Mouse (Mus musculus) gastrocnemius, postnatal 36 days (tissue): Measurements from ENCODE around the gene Slc38a3. TPM values are rescaled to one million over a fixed set of nuclear protein-coding genes. Genes with fewer than 3 reads are reported as not detected.

ENCODE experiments used
- DNase-seq, 2 experiments: peaks; one replicate each; pipeline ENCODE4 v3.0.0; 2022
- intact Hi-C: fragments of 180-260 bp; cut with DNase I; formaldehyde crosslinking; loops from one replicate; pipeline ENCODE4 v1.15.1; 2025
- total RNA-seq, 2 experiments: library from RNA; stranded (reverse); gene quantifications; 2 replicates each; pipeline ENCODE4 v1.2.3; 2021

The Slc38a3 gene
- total RNA-seq, 2 experiments from 2014 or later = 60.6 to 81.6 TPM

DNA sequence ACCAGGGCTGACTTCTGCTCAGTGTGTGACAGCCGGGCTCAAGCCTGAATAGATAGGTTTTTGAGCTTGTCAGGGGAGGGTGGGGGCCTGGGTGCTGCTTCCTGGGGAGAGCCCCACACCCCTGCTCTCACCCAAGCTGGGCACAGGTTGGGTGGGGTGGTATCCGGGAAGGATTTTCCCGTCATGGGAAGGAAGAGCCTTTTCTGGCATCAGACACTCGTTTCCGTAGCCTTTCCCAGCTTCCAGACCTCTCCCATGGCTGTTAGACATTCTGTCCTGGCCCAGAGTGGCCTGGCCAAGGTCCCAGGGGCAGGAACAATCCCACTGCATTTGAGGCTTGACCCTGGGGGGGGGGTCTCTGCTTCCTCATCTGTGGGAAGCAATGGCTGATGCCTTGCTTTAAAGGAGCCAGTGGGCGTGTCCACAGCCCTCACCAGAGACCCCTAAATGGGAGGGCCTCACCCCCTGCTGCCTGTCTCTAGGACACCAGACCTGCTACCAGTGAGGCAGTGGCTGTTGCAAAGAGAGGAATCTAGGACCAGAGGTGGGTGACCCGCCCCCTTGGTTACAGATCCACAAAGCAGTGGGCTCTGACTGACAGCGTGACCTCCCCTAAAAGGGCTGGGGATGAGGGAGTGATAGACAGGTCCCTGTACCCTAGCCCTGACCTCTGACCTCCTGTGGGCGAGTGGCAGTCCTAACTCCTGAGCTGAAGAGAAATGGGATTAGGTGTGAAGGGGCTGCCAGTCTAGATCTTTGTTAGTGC, 27.7 kb upstream of the Slc38a3 start:
- intact Hi-C loops = no loop called here
- DNase-seq = no peak

DNA sequence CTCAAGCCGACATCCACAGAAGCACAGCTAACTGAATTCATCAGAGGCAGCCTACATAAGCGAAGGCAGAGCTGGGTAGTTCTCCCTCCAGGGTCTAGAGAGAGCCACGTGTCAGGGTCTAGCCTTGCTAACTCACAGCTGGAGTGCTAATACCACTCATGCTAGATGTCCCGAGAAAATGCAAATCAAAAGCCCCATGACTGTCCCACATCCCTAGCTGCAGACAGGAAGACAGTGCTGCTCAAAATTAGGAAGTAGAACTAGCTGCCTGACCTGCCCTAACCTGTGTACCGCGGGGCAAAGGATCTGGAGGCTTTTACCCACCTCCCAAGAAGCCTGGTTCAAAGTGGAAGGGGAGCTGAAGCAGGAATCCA, 26.8 kb upstream of the Slc38a3 start:
- DNase-seq = no peak
- intact Hi-C loops = no loop called here

DNA sequence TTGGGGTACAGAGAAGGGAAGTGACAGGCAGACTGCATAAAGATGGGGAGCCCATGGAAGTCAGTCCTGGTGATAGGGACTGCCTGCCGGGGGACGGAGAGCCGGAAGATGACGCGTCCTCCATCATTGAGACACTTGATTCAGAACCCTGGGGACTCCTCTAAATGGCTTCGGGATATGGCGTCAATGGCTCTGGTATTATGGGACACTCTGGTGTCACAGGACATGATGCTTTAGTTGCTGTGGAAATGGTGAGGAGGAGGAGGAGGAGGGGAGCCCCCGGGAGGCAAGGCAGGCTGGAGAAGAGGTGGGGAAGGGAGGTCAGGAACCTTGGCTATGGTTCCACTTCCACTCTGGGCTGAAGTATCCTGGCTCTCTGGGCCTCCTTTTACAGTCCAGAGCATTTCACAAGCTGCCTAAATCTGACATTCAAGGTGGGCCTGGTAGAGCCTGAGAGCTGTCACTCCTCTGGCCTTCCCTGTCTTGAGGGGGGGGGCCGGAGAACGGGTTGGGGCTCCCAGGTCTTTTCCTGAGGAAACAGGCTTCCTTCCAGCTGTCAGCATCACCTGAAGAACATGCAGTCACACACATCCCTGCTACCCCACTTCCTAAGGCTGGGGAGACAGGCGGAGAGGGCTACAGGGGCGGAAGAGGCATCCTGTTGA, 26.2 kb upstream of the Slc38a3 start:
- intact Hi-C loops = no loop called here
- no peak for DNase-seq

DNA sequence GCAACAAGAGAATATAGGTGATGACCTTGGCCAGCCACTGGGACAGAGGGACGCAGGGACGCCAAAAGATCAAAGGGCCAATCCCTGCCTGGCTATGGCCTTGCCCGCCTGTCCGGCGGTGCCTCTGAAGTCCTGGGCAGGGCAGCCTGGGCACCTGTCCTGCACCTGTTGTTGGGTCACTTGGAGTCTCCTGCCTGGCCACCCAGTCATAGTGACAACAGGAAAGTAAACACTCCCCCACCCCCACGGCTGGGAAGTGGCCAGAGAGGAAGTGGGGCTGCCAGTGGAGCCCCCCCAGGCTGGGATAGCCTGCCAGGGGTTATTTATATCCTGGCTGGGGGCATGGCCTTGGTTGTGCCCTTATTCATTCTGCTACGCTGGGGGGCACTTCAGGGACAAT, 25.3 kb upstream of the Slc38a3 start:
- intact Hi-C loops = no loop called here
- no peak for DNase-seq

DNA sequence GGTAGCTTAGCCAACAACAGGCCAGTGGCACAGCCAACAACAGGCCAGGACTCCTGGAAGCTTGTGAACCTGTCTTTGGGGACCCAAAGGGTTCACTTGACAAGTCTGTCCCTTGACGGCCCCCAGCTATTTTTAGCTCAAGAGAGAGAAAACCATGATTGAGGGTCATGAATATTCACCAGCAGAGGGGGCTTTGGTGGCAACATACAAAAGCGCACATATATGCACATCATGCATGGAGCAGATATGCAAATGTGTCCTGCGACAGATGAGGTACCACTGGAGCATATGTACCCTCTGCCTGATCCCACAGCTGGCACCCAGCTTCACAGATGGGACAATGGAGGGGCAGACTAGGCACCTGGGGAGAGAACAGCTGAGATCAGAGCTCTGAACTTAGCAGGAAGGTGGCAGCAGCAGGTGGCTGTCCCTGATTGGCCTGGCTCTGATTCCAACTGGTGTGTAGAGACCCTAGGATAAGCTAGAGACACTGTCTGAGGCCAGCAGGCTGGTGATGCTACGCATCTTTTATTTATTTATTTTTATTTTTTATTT, 24.2 kb upstream of the Slc38a3 start:
- intact Hi-C loops = no loop called here
- DNase-seq = no peak

DNA sequence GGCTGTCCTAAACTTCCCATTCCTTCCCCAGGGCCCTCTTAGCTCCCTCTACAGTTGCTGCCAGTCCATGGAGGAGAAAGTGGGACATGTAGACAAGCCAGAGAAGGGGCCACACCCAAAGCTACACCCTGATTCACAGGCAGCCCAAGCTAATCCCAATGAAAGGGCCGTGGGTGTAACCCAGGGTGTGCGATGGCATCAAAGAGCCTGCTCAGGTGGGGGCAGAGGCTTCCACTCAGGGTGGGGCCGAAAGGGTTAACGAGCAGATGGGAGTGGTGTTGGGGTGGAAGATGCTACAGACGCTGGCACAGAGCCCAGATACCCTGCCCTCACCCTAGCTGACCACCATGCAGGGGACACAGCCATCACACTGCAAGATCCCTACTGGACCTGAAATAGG, 23.5 kb upstream of the Slc38a3 start:
- intact Hi-C loops = no loop called here

DNA sequence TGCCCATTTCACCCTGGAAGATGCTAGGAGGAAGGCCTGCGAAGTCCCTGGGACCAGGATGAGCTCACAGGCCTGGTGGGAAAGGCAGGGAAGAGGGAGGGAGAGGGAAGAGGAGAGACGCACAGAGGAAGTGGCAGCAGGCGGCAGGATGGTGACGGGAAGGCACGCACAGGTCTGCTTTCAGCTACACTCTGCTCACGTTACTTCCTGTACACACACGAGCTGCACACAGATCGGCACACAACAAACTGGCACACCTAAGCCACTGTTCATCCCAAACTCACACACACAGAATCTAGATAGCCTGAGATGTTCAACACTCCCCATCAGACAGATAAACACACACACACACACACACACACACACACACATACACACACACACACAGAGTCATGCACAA, 21.1 kb upstream of the Slc38a3 start:
- intact Hi-C loops = no loop called here
- DNase-seq = no peak

More for the DNA sequence above, 23.5 kb upstream of the Slc38a3 start:
- DNase-seq = no peak

DNA sequence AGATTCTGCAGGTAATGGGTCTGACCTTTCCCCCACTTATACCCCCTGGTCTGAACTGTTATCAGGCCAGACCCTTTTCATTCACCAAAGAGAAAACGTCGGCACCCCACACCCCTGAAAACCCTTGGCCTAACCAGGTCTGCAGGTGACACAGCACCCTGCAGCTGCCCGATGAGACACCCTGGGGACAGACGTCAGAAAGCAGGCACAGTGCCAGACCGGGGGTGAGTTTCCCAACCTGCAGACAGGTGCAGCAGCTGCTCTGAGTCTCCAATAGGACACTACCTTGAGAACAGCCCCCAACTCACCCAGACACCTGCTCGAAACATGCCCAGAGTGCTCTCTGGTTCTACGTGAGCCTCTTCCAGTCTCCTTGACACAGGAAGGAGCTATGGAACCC, 19.6 kb upstream of the Slc38a3 start:
- intact Hi-C loops = no loop called here
- DNase-seq = no peak

DNA sequence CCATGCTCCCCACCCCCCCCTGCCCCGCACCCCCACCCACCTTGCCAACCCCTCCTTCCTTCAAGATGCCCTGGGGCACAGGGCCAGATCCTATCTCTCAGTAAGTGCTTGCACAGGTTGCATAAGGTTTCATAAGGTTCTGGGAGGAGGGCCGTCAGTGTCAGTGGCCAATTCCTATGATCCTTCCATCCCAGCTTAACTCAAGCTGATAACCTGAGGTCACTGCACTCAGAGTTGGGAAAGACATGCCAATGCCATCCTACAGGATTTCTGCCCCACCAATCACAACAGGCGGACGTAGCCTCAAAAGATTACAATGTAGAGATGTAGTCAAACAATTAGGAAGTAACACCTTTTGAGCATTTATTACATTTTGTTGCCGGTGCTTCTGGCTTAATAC, 19.1 kb upstream of the Slc38a3 start:
- intact Hi-C loops = no loop called here

DNA sequence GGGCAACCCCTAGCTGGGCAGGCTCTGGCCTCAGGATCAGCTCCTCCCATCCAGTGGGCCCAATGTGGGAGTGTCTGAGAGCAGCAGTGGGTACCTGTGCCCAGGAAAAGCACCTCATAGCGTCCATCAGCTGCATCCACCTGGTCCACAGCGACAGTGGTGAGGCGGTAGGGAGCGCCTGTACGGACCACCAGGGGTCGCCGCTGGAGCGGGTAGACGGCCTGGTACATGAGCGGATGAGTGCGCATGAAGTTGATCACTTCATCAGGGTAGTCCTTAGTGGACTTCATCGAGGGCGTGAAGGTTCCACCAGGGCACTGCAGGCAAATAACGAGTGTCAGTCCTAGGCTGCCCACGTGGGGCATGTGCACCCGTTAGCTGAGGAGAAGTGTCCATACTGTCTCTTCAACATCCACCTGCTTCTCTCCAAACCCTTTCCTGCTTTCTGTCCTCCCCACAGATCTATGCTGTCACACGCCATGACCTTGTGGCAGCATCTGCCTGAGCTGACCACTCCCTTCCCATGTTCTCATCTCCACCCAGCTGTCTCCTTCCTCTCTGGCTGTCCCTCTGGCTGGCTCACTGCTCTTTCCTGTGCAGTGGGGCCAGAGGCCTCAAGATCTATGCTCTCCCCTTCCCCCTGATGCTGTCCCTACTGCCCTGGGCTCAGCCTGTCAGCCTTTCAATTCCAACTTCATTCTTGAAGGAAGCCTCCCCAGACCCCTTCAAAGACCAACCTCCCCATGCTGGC, 16.1 kb upstream of the Slc38a3 start:
- intact Hi-C loops = no loop called here
- DNase-seq = peak; percentile 44 to 62

More for the DNA sequence above, 19.1 kb upstream of the Slc38a3 start:
- DNase-seq = no peak

DNA sequence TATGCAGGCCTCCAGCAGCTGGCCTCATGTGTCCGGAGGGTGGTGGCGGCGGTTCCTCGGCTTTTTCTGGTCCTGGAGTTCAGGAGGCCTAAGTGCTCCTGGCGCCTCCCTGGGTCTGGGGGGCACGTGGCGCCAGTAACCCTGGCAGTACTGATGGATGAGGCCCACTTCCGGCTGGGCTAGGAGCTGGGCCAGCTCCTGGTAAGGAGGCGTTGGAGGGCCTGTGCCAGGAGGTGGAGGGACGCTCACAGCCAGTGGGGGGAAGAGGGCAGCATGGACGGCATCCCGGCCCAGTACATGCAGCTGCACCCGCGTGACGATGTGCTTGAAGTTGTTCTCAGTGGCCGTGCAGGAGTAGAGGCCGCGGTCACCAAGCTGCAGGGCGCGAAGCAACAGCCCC, 13.1 kb upstream of the Slc38a3 start:
- DNase-seq = no peak
- intact Hi-C loops = no loop called here

DNA sequence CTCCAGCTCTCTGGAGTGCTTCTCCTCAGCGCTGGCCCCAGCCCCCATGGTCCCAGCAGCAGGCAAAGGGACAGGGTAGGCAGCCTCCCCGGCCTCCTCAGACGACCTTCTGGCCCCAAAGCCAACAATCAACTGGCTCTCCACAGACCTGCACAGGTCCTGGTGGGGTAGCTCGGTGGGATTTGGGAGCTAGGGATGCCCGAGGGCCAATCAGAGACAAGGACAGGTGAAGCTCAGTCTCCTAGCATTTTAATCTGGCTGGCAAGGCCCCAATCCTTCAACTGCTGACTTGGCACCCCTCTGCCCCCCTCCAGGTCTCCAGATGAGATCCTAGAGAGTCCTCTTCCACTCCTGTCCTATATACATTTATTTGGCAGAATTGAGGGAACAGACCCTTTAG, 10.2 kb upstream of the Slc38a3 start, which contains the start of gene Gnat1:
Gene Gnat1 (minus strand): TSS at position 212 of the 400 bp plus-strand sequence.
- intact Hi-C loops = no loop called here
- DNase-seq = no peak

DNA sequence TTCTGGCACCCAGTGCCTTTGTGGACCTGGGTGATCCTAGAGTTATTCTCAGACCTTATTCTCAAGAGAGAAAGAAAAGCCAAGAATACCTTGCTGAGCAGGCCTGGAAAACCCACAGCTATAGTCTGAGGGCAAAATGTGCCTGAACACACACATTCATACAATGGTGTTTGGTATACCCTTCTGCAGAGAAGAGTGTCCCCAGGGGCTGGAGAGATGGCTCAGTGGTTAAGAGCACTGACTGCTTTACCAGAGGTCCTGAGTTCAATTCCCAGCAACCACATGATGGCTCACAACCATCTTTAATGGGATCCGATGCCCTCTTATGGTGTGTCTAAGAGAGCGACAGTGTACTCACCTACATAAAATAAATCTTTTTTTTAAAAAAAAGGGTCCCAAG, 9.5 kb upstream of the Slc38a3 start:
- no peak for DNase-seq
- intact Hi-C loops = no loop called here

DNA sequence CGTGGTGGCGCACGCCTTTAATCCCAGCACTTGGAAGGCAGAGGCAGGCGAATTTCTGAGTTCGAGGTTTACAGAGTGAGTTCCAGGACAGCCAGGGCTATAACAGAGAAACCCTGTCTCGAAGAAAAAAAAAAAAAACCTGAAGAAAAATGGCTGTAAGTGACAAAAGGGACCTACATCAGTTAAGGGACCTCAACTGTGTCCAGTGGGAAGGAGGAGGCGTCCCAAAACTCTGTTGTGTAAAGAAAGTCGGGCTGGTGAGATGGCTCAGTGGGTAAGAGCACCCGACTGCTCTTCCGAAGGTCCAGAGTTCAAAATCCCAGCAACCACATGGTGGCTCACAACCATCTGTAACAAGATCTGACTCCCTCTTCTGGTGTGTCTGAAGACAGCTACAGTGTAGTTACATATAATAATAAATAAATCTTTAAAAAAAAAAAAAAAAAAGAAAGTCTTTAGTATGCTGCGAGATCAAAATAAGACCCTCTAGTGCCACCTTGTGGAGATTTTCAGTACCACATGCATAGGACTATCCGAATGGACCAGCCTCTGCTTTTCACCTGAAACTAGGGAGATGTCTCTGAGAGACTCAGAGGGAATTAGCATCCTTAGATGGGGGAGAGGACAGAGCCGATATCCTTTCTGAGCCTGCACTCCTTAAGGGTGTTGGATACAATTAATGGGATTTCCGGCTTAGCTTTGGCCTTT, 8.6 kb upstream of the Slc38a3 start:
- peak in 1 of 2 experiments; percentile 53 for DNase-seq
- intact Hi-C loops = loop anchor here (2.0 kb wide), 1 partner anchor 77 kb away; no protein-coding TSS in a partner anchor

DNA sequence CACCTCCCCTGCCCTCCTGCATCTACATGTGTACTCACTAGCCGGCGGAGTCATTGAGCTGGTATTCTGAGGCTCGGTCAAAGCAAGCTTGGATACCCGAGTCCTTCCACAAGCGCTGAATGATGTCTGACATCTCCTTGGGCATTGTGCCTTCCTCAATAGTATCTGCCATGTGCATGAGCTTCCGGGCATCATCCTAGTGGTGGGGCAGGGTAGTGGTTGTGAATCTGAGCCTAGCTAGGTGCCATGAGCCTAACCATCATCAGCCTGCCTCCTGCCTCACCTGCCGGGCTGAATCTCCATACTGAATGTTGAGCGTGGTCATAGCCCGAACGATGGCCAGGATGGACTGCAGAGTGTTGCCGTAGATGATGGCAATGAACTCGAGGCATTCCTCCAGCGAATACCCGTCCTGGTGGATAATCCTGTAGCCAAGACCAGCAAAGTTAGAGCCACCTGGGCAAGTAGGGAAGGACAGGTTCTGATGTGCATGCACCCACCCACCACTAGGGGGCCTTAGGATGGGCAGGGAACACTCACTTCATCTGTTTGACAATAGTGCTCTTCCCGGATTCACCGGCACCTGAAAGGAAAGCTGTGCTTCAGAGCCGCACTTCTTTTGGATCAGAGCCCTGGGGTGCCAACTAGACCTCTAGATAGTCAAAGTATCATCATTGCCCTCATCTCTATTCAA, 7.9 kb upstream of the Slc38a3 start:
- intact Hi-C loops = loop anchor here (2.0 kb wide), 1 partner anchor 76 kb away; no protein-coding TSS in a partner anchor

DNA sequence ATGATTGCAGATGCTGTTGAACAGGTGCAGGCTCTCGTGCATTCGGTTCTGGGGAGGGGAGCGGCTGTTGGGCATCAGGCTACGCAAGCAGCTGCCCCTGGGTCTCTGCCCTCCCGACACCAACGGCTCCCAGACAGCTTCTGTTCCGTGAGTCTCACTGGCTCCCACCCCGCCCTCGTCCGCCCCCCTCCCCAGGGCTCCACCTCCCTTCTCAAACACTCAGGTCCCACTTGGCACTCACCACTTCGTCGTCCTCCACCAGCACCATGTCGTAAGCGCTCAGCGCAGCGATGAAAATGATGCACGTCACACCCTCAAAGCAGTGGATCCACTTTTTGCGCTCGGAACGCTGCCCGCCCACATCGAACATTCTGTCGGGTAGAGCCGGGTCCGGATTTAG, 7.0 kb upstream of the Slc38a3 start:
- intact Hi-C loops = loop anchor here (2.0 kb wide), 1 partner anchor 76 kb away; no protein-coding TSS in a partner anchor
- DNase-seq = no peak

More for the DNA sequence above, 7.9 kb upstream of the Slc38a3 start:
- DNase-seq = no peak

DNA sequence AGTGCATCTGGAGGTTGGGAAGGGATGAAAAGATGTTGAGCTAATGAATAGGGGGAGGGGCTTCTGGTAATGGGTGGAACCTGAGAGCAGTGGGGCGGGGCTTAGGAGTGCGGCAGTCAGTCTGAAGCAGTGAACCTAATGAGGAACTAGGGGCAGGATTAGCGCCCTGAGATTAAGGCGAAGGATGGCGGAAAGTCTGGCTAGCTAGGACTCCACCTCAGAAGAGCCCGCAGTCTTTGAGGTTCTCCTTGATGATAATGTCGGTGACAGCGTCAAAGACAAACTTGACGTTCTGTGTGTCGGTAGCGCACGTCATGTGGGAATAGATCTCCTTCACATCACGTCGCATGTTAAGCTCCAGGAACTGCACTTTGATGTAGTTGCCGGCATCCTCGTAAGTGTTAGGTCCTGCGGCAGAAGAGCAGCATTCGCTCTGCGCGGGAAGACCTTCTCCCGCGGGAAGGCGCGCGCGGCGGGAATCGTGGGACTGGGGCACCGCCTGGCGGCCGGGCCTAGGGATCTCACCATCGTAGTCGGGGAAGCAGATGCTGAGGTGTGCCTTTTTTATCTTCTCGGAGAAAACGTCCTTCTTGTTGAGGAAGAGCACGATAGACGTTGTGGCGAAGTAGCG, 6.5 kb upstream of the Slc38a3 start:
- DNase-seq = peak; percentile 60 to 66
- intact Hi-C loops = loop anchor here (1.0 to 2.0 kb wide), 2 partner anchors 30 to 75 kb away; no protein-coding TSS in a partner anchor

DNA sequence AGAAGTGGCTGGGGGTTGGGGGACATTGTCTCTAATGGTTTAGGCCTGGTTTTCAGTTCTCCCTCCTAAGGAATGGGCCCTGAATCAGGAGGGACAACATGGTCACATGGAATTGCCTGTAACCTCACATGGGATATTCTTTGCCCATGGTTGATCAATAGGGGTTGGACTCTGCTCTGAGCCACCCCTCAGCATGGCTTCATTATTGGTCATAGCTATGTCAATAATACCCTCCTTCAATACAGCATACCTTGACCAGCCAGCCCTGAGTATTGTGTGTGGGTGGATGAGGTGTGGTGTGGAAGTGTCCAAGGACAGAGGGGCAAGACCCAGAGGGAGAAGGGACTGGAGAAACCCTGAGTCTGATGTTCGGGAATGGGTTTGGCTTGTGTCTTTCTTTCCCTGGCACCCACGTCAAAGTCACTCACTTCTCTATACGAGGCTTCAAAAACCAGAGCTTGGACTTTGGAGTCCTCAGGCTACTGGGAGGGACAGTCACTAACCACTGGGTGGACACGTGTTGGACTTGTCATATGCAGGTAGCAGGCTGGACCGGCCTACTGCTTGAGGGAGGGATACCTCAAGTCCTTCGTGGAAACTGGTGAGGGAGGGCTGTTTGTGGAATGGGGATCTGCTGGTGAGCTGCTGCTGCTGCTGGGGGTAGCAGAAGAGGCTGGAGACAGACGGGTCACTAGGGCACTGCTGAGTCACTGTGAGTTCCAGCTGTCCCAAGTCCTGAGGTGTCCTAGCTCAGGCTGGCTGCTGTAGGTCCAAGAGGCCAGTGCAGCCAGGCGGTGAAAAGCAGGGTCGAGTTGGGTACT, 5.5 kb upstream of the Slc38a3 start:
- no peak for DNase-seq
- intact Hi-C loops = loop anchor here (1.0 kb wide), 1 partner anchor 30 kb away; no protein-coding TSS in a partner anchor
